Mouse (Mus musculus) testis, adult 2 months (tissue): ENCODE results near the gene Thra.

Experiments
- CTCF ChIP-seq: fragments of 200-500 bp; IDR thresholded peaks from 2 replicates; pipeline ENCODE4 v1.5.1; 2012; ENCODE audit warnings: low read depth, mild to moderate bottlenecking, inconsistent platforms, low read length, moderate library complexity; ENCODE audit not compliant: control insufficient read depth, insufficient read depth, insufficient replicate concordance
- POLR2A ChIP-seq: fragments of 200-500 bp; IDR thresholded peaks from 2 replicates; pipeline ENCODE4 v1.6.1; 2012; ENCODE audit warnings: low read depth, mild to moderate bottlenecking, inconsistent platforms, low read length, moderate library complexity; ENCODE audit not compliant: control insufficient read depth

GRCm38 (mm10) chr11:98745932-98746853, 5.8 kb downstream of the Thra start:
- TF ChIP-seq CTCF (no peak), POLR2A (no peak)
